Mouse (Mus musculus) spleen, adult 2 months (tissue): ENCODE data around the gene Enoph1. TPM values are rescaled to one million over a fixed set of nuclear protein-coding genes. Genes with fewer than 3 reads are reported as not detected.

ENCODE experiments used
- DNase-seq, 2 experiments: peaks; one replicate each; pipeline versions ENCODE4 v3.0.0 to v3.0.0-alpha.2; 2012 to 2021; ENCODE audit warnings: low spot score in 2 of 2, low read depth in 1 of 2
- H3K27ac ChIP-seq: fragments of 200-500 bp; 2 replicates; pipeline ENCODE4 v1.5.1; 2012; ENCODE audit warnings: low read length, inconsistent platforms; ENCODE audit not compliant: insufficient read depth
- H3K27me3 ChIP-seq: fragments of 200-500 bp; 2 replicates; pipeline ENCODE4 v1.6.1; 2012; ENCODE audit warnings: mild to moderate bottlenecking, moderate library complexity, low read length, inconsistent platforms; ENCODE audit not compliant: control insufficient read depth, insufficient read depth
- H3K36me3 ChIP-seq: fragments of 200-500 bp; 2 replicates; pipeline ENCODE4 v1.6.1; 2012; ENCODE audit warnings: mild to moderate bottlenecking, low read length, inconsistent platforms; ENCODE audit not compliant: control insufficient read depth, insufficient read depth
- H3K4me1 ChIP-seq: fragments of 200-500 bp; 2 replicates; pipeline ENCODE4 v1.6.1; 2011; ENCODE audit warnings: inconsistent platforms; ENCODE audit not compliant: control insufficient read depth, insufficient read depth, insufficient read length
- H3K4me3 ChIP-seq: fragments of 200-500 bp; 2 replicates; pipeline ENCODE4 v1.5.1; 2011; ENCODE audit warnings: mild to moderate bottlenecking, inconsistent platforms; ENCODE audit not compliant: insufficient read depth, insufficient read length; ENCODE audit errors: extremely low read depth
- CTCF ChIP-seq: fragments of 200-500 bp; IDR thresholded peaks from 2 replicates; pipeline ENCODE4 v1.5.1; 2011; ENCODE audit warnings: mild to moderate bottlenecking, inconsistent platforms; ENCODE audit not compliant: insufficient read depth, insufficient read length, insufficient replicate concordance; ENCODE audit errors: extremely low read depth
- POLR2A ChIP-seq: fragments of 200-500 bp; IDR thresholded peaks from 2 replicates; pipeline ENCODE4 v1.6.1; 2011; ENCODE audit warnings: low read depth, low read length, inconsistent platforms
- WGBS: fragments of 180-500 bp; shearing (Covaris S2); methylation state at CpG from one replicate; pipeline ENCODE4 v1.1.7; 2018; 5-methylcytosine and 5-hydroxymethylcytosine counted together
- polyA plus RNA-seq: library from polyadenylated mRNA; depleted of rRNA; stranded (reverse); fragments of >200 nt; gene quantifications from 2 replicates; pipeline ENCODE4 v1.2.3, GENCODE M21; 2012

Gene Enoph1
- polyA plus RNA-seq, 1 experiment = 20.6 TPM

GRCm38 (mm10) chr5:100058729-100059128 is 18.9 kb downstream of the Enoph1 start:
- no peaks in the 10 kb centered on the region for H3K4me1 ChIP-seq

GRCm38 (mm10) chr5:100059326-100059725 is 19.5 kb downstream of the Enoph1 start:
- H3K4me3 ChIP-seq = no peak overlapping the region
- H3K36me3 ChIP-seq = peaks cover 15% of the 10 kb centered on the region
- TF ChIP-seq CTCF (no peak), POLR2A (no peak)
- 95% methylated on average over 6 of the region's 6 CpGs for WGBS
- no peaks in the 10 kb centered on the region for H3K4me1 ChIP-seq
- no peak overlapping the region for H3K27ac ChIP-seq
- no peaks in the 10 kb centered on the region for H3K27me3 ChIP-seq
- no peak for DNase-seq

More at GRCm38 (mm10) chr5:100058729-100059128, 18.9 kb downstream of the Enoph1 start:
- Histone ChIP-seq H3K27me3 (no peaks in the 10 kb centered on the region), H3K36me3 (peaks cover 11% of the 10 kb centered on the region), H3K27ac (no peak overlapping the region), H3K4me3 (no peak overlapping the region)
- 87% methylated on average over 6 of the region's 6 CpGs for WGBS
- TF ChIP-seq POLR2A (no peak), CTCF (no peak)
- DNase-seq = no peak

GRCm38 (mm10) chr5:100060876-100061275 is 21.1 kb downstream of the Enoph1 start:
- DNase-seq = no peak
- no peak for TF ChIP-seq CTCF
- TF ChIP-seq POLR2A = no peak
- Histone ChIP-seq H3K36me3 (peaks cover 19% of the 10 kb centered on the region), H3K4me3 (no peak overlapping the region), H3K4me1 (no peaks in the 10 kb centered on the region), H3K27me3 (no peaks in the 10 kb centered on the region), H3K27ac (no peak overlapping the region)
- WGBS = 95% methylated on average over 14 of the region's 14 CpGs

GRCm38 (mm10) chr5:100067579-100067978 is 27.8 kb downstream of the Enoph1 start:
- Histone ChIP-seq H3K4me1 (no peaks in the 10 kb centered on the region), H3K4me3 (no peak overlapping the region), H3K27ac (no peak overlapping the region), H3K36me3 (peaks cover 13% of the 10 kb centered on the region), H3K27me3 (no peaks in the 10 kb centered on the region)
- 91% methylated on average over 16 of the region's 16 CpGs for WGBS
- no peak for DNase-seq
- TF ChIP-seq CTCF (no peak), POLR2A (no peak)

GRCm38 (mm10) chr5:100069526-100069925 is 29.7 kb downstream of the Enoph1 start:
- Histone ChIP-seq H3K36me3 (peaks cover 6% of the 10 kb centered on the region), H3K4me3 (no peak overlapping the region), H3K27ac (no peak overlapping the region), H3K27me3 (no peaks in the 10 kb centered on the region), H3K4me1 (no peaks in the 10 kb centered on the region)
- DNase-seq = no peak
- WGBS = 92% methylated on average over 2 of the region's 2 CpGs
- TF ChIP-seq CTCF (no peak), POLR2A (no peak)

- no peaks in the 10 kb centered on the region for H3K4me1 ChIP-seq
- no peaks in the 10 kb centered on the region for H3K27me3 ChIP-seq
- no peak overlapping the region for H3K4me3 ChIP-seq
- peak; percentile 29 to 70 for DNase-seq
- H3K36me3 ChIP-seq = peaks cover 6% of the 10 kb centered on the region
- H3K27ac ChIP-seq = no peak overlapping the region
- TF ChIP-seq CTCF (peak; percentile 99), POLR2A (no peak)
- 28% methylated on average over 3 of the region's 3 CpGs for WGBS
Measured at GRCm38 (mm10) chr5:100070255-100070654, 30.5 kb downstream of the Enoph1 start.

GRCm38 (mm10) chr5:100071541-100071940 is 31.8 kb downstream of the Enoph1 start:
- WGBS = 92% methylated on average over 5 of the region's 5 CpGs
- H3K4me3 ChIP-seq = no peak overlapping the region
- H3K27ac ChIP-seq = no peak overlapping the region
- H3K27me3 ChIP-seq = no peaks in the 10 kb centered on the region
- H3K4me1 ChIP-seq = no peaks in the 10 kb centered on the region
- TF ChIP-seq POLR2A = no peak
- no peak for TF ChIP-seq CTCF
- peaks cover 2% of the 10 kb centered on the region; the same call in 1 of the 2 replicates for H3K36me3 ChIP-seq
- DNase-seq = no peak
